Mouse (Mus musculus): ENCODE results near the gene Fras1. TPM values are rescaled to one million over a fixed set of nuclear protein-coding genes. Genes with fewer than 3 reads are reported as not detected.
A peak's percentile ranks its signal among the peaks of the same experiment; 100 is the strongest.

Fras1 gene
- total and polyA plus RNA-seq, 2 experiments from 2014 or later = 4.0 to 43.0 TPM

DNA sequence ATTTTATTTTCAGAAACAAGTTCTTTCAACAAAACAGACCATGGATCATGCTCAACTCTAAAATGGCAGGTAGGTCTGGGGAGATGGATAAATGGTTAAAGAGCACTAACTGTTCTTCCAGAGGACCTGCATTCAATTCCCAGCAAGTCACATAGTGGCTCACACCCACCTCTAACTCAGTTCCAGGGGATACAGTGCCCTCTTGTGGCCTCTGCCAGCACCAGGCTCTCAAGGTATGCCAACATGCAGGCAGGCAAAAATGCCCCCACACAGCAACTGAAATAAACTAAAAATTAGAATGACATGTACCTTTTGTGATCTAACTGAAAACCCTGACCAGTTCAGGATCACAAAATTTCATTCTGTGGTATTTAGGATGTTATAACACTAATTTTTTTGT lies 21.8 kb upstream of the Fras1 start:
- no peaks in the 10 kb centered on the region for H3K27me3 ChIP-seq (ENCODE audit: control insufficient read depth, insufficient read depth, low read length)
- no peaks in the 10 kb centered on the region for H3K36me3 ChIP-seq (replicated peaks; ENCODE audit: control insufficient read depth, insufficient read depth, low read length)
- H3K27ac ChIP-seq (ENCODE audit: low read depth) = no peak overlapping the region
- H3K4me1 ChIP-seq (ENCODE audit: control insufficient read depth, insufficient read depth) = no peaks in the 10 kb centered on the region
- no peaks in the 10 kb centered on the region for H3K9me3 ChIP-seq (replicated peaks; ENCODE audit: control insufficient read depth, low read length)
- DNase-seq (ENCODE audit: low spot score) = no peak
- H3K4me2 ChIP-seq (ENCODE audit: low read depth, low read length) = no peak overlapping the region
- no peak overlapping the region for H3K9ac ChIP-seq (replicated peaks; ENCODE audit: low read depth, low read length)
- ATAC-seq (ENCODE audit: insufficient read depth, low read depth) = no peak
- TF ChIP-seq EP300 (IDR thresholded peaks at IDR 0.05; ENCODE audit: low read depth) (no peak), CTCF (IDR thresholded peaks at IDR 0.05; ENCODE audit: low read depth) (peak; percentile 27; the same call in 1 of the 2 replicates)
- H3K4me3 ChIP-seq (ENCODE audit: low read depth, low read length) = no peak overlapping the region

DNA sequence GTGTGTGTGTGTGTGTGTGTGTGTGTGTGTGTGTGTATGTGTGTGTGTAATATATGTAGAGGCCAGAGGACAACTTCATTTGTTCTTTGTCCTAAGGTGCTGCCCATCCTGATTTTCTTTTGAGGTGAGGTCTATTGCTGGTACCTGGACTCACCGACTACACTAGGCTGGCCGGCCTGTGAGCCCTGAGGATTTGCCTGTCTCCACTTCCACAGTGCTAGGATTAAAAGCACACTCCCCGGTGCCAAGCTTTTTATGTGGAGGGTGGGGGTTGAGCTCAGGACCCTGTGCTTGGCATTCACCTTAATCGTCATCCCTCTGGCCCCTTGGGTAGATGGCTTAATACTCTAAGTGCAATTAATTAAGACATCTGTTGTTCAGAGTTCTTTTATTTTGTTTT lies 9.8 kb upstream of the Fras1 start:
- Histone ChIP-seq H3K27ac (ENCODE audit: low read depth) (no peak overlapping the region), H3K9me3 (replicated peaks; ENCODE audit: control insufficient read depth, low read length) (no peaks in the 10 kb centered on the region), H3K9ac (replicated peaks; ENCODE audit: low read depth, low read length) (no peak overlapping the region), H3K27me3 (ENCODE audit: control insufficient read depth, insufficient read depth, low read length) (no peaks in the 10 kb centered on the region), H3K4me2 (ENCODE audit: low read depth, low read length) (no peak overlapping the region), H3K4me3 (ENCODE audit: low read depth, low read length) (no peak overlapping the region), H3K4me1 (ENCODE audit: control insufficient read depth, insufficient read depth) (peaks cover 7% of the 10 kb centered on the region; the same call in 1 of the 2 replicates), H3K36me3 (replicated peaks; ENCODE audit: control insufficient read depth, insufficient read depth, low read length) (no peaks in the 10 kb centered on the region)
- ATAC-seq (ENCODE audit: insufficient read depth, low read depth) (no peak), DNase-seq (ENCODE audit: low spot score) (no peak)
- 58% methylated on average over 4 of the region's 4 CpGs for WGBS
- TF ChIP-seq EP300 (IDR thresholded peaks at IDR 0.05; ENCODE audit: low read depth) = no peak
- no peak for TF ChIP-seq CTCF (IDR thresholded peaks at IDR 0.05; ENCODE audit: low read depth)

DNA sequence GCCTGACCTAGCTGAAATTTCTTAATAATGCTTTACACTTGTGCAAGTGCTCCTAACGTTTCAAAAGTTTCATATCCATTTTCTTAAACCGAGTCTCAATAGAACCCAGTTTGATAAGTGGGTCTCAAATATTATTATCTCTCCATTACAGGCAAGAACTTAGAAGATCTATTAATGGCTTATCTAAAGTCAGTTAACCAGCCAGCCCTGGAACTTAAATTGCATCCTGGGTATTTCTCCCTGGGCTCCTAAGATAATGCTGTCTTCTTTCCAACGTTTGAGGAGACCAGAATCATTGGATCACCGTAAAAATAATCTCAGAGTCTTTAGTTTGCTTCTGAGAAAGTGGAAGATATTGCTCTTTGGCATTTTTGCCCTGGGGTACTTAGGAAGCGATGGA lies 8.2 kb upstream of the Fras1 start:
- no peak overlapping the region for H3K27ac ChIP-seq (ENCODE audit: low read depth)
- ATAC-seq (ENCODE audit: insufficient read depth, low read depth) (no peak), DNase-seq (ENCODE audit: low spot score) (no peak)
- TF ChIP-seq CTCF (IDR thresholded peaks at IDR 0.05; ENCODE audit: low read depth) (no peak), EP300 (IDR thresholded peaks at IDR 0.05; ENCODE audit: low read depth) (no peak)
- no peak overlapping the region for H3K4me3 ChIP-seq (ENCODE audit: low read depth, low read length)
- 58% methylated on average over 5 of the region's 5 CpGs for WGBS
- no peaks in the 10 kb centered on the region for H3K27me3 ChIP-seq (ENCODE audit: control insufficient read depth, insufficient read depth, low read length)
- H3K9me3 ChIP-seq (replicated peaks; ENCODE audit: control insufficient read depth, low read length) = no peaks in the 10 kb centered on the region
- H3K4me1 ChIP-seq (ENCODE audit: control insufficient read depth, insufficient read depth) = peaks cover 7% of the 10 kb centered on the region; the same call in 1 of the 2 replicates
- no peak overlapping the region for H3K4me2 ChIP-seq (ENCODE audit: low read depth, low read length)
- H3K9ac ChIP-seq (replicated peaks; ENCODE audit: low read depth, low read length) = no peak overlapping the region
- no peaks in the 10 kb centered on the region for H3K36me3 ChIP-seq (replicated peaks; ENCODE audit: control insufficient read depth, insufficient read depth, low read length)

DNA sequence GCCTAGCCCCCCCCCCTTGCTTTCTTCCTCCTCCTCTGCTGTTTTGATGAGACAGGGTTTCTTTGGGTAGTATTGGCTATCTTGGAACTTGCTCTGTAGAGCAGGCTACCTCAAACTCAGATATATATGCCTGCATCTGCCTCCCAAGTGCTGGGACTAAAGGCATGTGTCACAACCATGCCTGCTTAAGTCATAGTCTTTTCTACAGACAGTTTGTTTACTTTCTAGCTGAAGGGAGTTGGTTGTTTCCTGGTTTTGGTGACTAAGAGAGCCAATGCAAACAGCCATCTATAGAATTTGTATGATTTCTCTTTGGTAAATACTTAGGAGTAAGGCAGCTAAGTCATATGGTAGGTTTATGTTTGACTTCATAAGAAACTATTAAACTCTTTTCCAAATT lies 6.5 kb upstream of the Fras1 start:
- Histone ChIP-seq H3K4me3 (ENCODE audit: low read depth, low read length) (no peak overlapping the region), H3K4me2 (ENCODE audit: low read depth, low read length) (no peak overlapping the region), H3K9me3 (replicated peaks; ENCODE audit: control insufficient read depth, low read length) (no peaks in the 10 kb centered on the region), H3K36me3 (replicated peaks; ENCODE audit: control insufficient read depth, insufficient read depth, low read length) (no peaks in the 10 kb centered on the region), H3K9ac (replicated peaks; ENCODE audit: low read depth, low read length) (no peak overlapping the region), H3K27ac (ENCODE audit: low read depth) (no peak overlapping the region), H3K27me3 (ENCODE audit: control insufficient read depth, insufficient read depth, low read length) (no peaks in the 10 kb centered on the region), H3K4me1 (ENCODE audit: control insufficient read depth, insufficient read depth) (peaks cover 7% of the 10 kb centered on the region; the same call in 1 of the 2 replicates)
- TF ChIP-seq EP300 (IDR thresholded peaks at IDR 0.05; ENCODE audit: low read depth) (no peak), CTCF (IDR thresholded peaks at IDR 0.05; ENCODE audit: low read depth) (no peak)
- no peak for ATAC-seq (ENCODE audit: insufficient read depth, low read depth)
- DNase-seq (ENCODE audit: low spot score) = no peak

DNA sequence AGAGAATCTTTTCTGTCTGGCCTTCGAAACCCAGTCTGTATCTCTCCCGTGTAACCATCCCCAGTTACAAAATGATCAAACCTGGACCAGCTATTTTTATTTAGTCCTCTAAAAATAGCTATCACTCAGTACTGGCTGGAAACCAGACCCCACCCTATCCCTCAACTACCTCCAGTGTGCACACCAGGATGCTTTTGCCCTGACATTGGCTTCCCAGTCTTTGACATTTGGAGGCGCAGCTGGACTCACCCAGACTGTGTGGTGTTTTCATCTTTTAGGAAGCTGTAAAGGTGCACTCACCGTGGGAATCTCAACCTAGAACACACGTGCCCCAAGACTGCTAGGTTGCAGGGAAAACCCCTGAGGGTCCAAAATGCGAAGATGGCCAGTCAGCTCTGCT lies 649 bp upstream of the Fras1 start:
- no peak for TF ChIP-seq CTCF (IDR thresholded peaks at IDR 0.05; ENCODE audit: low read depth)
- TF ChIP-seq EP300 (IDR thresholded peaks at IDR 0.05; ENCODE audit: low read depth) = no peak
- Histone ChIP-seq H3K9ac (replicated peaks; ENCODE audit: low read depth, low read length) (no peak overlapping the region), H3K9me3 (replicated peaks; ENCODE audit: control insufficient read depth, low read length) (no peaks in the 10 kb centered on the region), H3K4me1 (ENCODE audit: control insufficient read depth, insufficient read depth) (peaks cover 11% of the 10 kb centered on the region), H3K27me3 (ENCODE audit: control insufficient read depth, insufficient read depth, low read length) (no peaks in the 10 kb centered on the region), H3K27ac (ENCODE audit: low read depth) (no peak overlapping the region), H3K4me3 (ENCODE audit: low read depth, low read length) (peak overlapping the region; percentile 68), H3K4me2 (ENCODE audit: low read depth, low read length) (peak overlapping the region; percentile 97), H3K36me3 (replicated peaks; ENCODE audit: control insufficient read depth, insufficient read depth, low read length) (no peaks in the 10 kb centered on the region)
- no peak for DNase-seq (ENCODE audit: low spot score)
- ATAC-seq (ENCODE audit: insufficient read depth, low read depth) = peak; percentile 41
- 15% methylated on average over 6 of the region's 6 CpGs for WGBS

All from heart, postnatal 0 days (tissue).